Mouse (Mus musculus) cortical plate, adult 2 months (tissue): ENCODE measurements around the gene Stpg1. TPM values are rescaled to one million over a fixed set of nuclear protein-coding genes. Genes with fewer than 3 reads are reported as not detected.

Experiments
- H3K27ac ChIP-seq: fragments of 200-500 bp; 2 replicates; pipeline ENCODE4 v1.5.1; 2012; ENCODE audit warnings: low read length, control low read depth, inconsistent platforms; ENCODE audit not compliant: insufficient read depth
- H3K4me1 ChIP-seq: fragments of 200-500 bp; 2 replicates; pipeline ENCODE4 v1.6.1; 2011; ENCODE audit warnings: low read length; ENCODE audit not compliant: control insufficient read depth, insufficient read depth
- H3K4me3 ChIP-seq: fragments of 200-500 bp; 2 replicates; pipeline ENCODE4 v1.5.1; 2011; ENCODE audit warnings: mild to moderate bottlenecking, low read length, control low read depth; ENCODE audit not compliant: insufficient read depth
- CTCF ChIP-seq: fragments of 200-500 bp; IDR thresholded peaks from 2 replicates; pipeline ENCODE4 v1.5.1; 2011; ENCODE audit warnings: mild to moderate bottlenecking, control low read depth, low read length; ENCODE audit not compliant: insufficient read depth; ENCODE audit errors: extremely low read depth
- POLR2A ChIP-seq: fragments of 200-500 bp; IDR thresholded peaks from 2 replicates; pipeline ENCODE4 v1.6.1; 2011; ENCODE audit warnings: mild to moderate bottlenecking, low read length, control low read depth; ENCODE audit not compliant: insufficient read depth; ENCODE audit errors: extremely low read depth
- polyA plus RNA-seq: library from polyadenylated mRNA; depleted of rRNA; stranded (reverse); fragments of >200 nt; gene quantifications from 2 replicates; pipeline ENCODE4 v1.2.3, GENCODE M21; 2012

Gene Stpg1
- polyA plus RNA-seq, 1 experiment, result 0.96 TPM

DNA sequence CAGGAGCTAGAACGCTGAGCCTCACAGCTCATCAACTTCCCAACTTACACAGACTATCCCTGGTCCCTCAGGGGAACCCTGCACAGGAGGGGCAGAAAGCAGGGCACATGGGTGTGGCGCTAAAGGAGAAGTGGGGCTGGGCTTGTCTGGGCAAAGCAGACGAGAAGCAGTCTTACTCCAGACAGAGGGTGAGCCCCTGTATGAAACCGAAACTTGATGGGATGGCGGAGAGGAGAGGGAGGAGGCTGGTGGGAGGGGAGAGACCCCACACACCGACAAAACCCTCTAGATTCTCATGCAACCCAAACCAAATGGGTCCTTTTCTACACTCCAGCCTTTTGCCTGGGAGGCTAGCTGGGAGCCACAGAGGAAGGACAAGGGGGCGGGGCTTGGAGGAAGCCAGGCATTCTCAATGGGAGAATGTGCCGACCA lies 50.5 kb downstream of the Stpg1 start:
- H3K4me3 ChIP-seq, result no peak overlapping the region
- no peak for TF ChIP-seq POLR2A
- TF ChIP-seq CTCF, result no peak
- H3K4me1 ChIP-seq, result no peaks in the 10 kb centered on the region
- H3K27ac ChIP-seq, result no peak overlapping the region

DNA sequence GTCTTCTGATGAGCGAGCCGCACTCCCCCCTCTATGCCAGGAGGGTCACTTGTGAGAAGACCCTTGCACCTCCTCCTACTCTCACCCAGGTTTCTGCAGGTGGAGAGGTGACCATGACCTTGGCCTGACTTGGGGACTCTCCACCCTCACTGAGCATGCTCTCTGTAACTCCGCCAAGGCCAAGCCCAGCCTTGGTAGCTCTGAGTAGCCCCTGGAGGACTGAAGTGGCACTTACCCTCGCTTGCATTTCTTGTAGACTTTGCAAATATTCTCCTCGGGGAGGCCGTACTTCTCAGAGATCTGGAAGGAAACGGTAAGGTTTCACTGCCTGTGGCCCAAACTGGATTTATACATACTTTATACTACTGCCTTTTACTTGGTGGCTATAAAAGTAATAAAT lies 51.4 kb downstream of the Stpg1 start:
- Histone ChIP-seq H3K27ac (no peak overlapping the region), H3K4me3 (no peak overlapping the region), H3K4me1 (no peaks in the 10 kb centered on the region)
- no peak for TF ChIP-seq CTCF
- TF ChIP-seq POLR2A, result no peak

DNA sequence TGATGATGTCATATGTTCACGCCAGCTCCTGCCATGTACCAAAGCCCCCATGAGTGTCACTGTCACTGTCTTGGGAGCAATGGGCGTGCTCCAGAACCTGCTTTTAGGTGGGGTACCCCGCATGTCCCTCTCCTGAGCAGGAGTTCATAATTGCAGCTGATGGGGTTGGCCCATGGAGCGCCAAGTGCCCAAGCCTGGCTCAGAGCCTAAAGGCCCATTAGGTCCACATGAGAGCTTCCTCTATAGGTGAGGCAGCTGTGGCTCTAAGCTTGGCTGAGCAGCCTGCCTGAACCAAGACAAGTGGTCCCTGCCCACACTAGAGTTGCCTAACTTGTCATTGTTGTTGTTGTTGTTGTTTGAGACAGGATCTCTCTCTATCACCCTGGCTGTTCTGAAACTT lies 52.2 kb downstream of the Stpg1 start:
- Histone ChIP-seq H3K27ac (no peak overlapping the region), H3K4me1 (no peaks in the 10 kb centered on the region), H3K4me3 (no peak overlapping the region)
- no peak for TF ChIP-seq POLR2A

DNA sequence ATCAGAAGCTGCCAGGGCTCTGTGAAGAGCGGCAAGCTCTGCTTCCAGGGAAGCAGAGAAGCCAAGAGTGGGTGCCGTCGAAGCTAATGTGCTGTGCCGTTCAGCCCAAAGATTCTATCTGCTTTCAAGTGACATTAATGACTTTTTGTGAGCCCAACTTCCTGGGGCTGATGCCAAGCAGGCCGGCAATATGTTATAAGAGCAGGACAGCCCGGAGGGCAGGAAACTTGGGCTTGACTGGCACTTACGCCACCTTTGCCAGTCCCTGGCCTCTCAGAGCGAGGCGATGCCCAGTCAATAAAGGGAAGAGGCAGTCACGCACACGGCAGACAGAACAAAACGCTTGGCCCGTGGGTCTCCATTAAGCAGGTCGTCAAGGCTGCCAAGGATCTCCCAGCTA lies 53.0 kb downstream of the Stpg1 start:
- Histone ChIP-seq H3K4me3 (no peak overlapping the region), H3K27ac (no peak overlapping the region), H3K4me1 (no peaks in the 10 kb centered on the region)
- TF ChIP-seq POLR2A, result no peak
- no peak for TF ChIP-seq CTCF

DNA sequence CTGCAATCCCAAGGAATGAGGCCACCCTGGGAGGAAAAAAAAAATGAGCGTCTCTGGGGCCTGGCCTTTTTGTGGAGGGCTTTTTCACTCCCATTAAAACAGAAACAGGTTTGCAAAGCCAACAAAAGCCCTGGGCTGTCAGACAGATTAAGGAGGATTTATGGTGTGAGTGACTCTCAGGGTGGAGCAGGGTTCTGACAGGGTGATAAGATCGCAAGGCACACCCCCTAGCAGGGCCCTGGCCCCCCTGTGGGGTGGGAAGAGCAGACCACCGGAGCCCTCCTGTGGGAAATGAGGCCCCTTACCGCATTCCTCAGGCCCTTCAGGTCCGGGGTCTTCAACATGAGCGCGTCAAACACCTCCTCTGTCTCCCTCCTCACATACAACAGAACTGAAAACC lies 53.5 kb downstream of the Stpg1 start:
- Histone ChIP-seq H3K4me3 (no peak overlapping the region), H3K4me1 (no peaks in the 10 kb centered on the region), H3K27ac (no peak overlapping the region)
- TF ChIP-seq CTCF (no peak), POLR2A (no peak)

DNA sequence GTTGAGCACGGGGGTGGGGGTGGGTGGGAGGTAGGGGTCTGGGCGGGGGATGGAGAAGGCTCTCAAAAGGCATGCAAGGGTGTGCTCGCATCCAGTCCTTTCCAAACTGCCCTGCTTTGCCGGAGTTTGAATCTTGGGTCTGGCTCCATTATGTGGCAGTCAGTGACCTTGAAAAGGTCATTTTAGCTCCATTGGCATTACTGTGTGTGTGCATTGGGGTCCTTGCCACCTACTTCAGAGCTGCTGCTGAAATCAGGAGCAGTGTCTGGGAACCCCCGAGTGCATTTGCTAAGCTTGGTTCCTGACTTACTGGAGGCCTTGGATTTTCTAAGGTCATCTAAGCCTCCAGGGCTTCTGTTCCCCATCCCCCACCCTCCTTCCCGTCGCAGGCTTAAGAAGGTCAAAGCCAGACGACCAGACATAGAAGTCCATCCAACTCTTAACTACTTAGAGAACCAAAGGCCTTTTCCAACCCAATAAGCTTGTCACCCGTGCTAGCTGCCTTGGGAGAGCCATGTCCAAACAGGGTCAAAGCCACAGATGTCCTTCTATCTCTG lies 54.0 kb downstream of the Stpg1 start:
- Histone ChIP-seq H3K27ac (no peak overlapping the region), H3K4me3 (no peak overlapping the region), H3K4me1 (no peaks in the 10 kb centered on the region)
- TF ChIP-seq POLR2A (no peak), CTCF (no peak)

DNA sequence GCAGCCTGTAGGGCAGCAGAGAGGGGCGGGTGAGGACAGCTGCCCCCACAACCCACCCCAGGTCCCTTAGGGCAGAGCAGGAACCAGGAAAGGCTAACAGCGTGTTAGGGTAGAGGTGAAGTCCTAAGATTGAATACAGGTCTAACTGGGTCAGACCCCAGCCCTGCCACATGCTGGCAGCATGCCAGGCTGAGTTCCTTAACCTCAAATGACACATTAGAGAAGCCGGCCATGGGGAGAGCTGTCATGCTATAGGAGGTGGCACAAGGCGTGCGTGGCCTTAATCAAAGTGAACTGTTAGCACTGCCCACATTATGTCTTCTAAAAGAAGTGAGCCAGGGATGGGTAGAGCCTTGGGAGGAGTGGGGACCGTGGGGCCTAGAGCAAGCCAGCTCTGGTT lies 54.7 kb downstream of the Stpg1 start:
- Histone ChIP-seq H3K4me1 (no peaks in the 10 kb centered on the region), H3K4me3 (no peak overlapping the region), H3K27ac (no peak overlapping the region)
- TF ChIP-seq POLR2A (no peak), CTCF (no peak)

DNA sequence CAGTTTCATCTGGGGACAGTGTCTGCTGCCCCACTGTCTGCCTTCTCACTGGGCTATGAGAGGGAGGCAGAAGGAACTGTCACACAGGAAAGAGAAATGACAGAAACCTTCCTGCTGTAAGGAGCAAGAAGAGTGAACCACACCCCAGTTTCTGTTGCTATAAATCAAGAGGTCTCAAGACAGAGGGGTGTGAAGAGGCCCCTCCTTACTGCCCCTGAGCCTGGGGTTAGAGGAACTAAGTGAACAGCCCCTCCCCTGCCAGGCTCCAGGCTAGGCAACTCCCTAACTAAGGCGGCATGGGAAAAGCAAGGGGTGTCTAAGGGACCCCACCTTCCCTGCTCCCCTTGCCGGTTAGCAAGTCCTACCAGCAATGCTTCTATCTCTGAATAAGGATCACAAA lies 69.2 kb downstream of the Stpg1 start:
- no peak overlapping the region for H3K27ac ChIP-seq
- no peaks in the 10 kb centered on the region for H3K4me1 ChIP-seq
- H3K4me3 ChIP-seq, result no peak overlapping the region
- TF ChIP-seq CTCF, result no peak
- no peak for TF ChIP-seq POLR2A

DNA sequence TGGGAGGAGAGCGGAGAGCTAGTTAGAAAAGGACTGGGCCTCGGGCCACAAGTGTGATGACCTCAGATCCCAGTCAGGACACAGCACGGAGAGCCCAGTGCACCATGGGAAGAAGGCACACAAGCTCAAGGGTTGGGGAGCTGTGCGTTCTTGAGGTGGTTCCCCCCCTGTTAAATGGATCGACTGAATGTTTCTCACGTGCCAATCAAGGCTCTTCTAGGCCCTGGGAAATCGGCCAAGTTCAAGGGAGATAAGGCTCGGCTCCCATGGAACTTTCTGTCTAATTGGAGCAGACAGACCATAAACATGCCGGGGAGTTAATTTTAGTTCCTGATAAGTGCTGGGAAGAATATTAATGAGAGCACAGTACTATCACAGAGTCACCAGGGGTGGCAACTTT lies 70.8 kb downstream of the Stpg1 start:
- no peaks in the 10 kb centered on the region for H3K4me1 ChIP-seq
- TF ChIP-seq CTCF, result no peak
- TF ChIP-seq POLR2A, result no peak
- no peak overlapping the region for H3K4me3 ChIP-seq
- H3K27ac ChIP-seq, result no peak overlapping the region

DNA sequence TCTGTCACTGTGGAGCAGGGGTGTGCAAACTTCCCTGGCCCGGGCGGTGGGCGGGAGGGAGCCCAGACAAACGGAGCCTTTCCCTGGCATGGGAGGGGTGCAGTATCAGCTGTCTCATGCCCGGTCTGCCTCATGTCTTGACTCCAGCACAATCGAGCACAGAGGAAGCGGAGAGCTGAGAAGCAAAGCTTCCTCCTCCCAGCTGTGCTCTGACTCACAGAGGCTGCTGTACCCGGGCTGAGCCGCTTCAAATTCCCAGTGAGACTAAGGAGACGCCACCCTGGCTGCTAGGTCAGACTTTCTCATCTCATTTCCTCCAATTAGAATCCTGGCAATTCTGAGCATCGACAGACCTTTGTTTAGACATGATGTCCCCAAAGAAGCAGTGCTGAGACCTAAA lies 72.5 kb downstream of the Stpg1 start:
- Histone ChIP-seq H3K27ac (no peak overlapping the region), H3K4me3 (no peak overlapping the region)
- no peak for TF ChIP-seq CTCF
- TF ChIP-seq POLR2A, result no peak

More for the DNA sequence above, 72.5 kb downstream of the Stpg1 start:
- H3K4me1 ChIP-seq, result no peaks in the 10 kb centered on the region
